Mouse (Mus musculus) neural tube, embryonic 13.5 days (tissue): ENCODE data around the gene Pigk. TPM values are rescaled to one million over a fixed set of nuclear protein-coding genes. Genes with fewer than 3 reads are reported as not detected.

Experiments used
- ATAC-seq: fragments of 200-750 bp; cut with Nextera tagmentation; 2 replicates; pipeline ENCODE4 v1.8.0; 2017; ENCODE audit warnings: low read depth, mild to moderate bottlenecking, moderate TSS enrichment, moderate library complexity
- H3K27ac ChIP-seq: fragments of 300-500 bp; sonication (generic); replicated peaks from 2 replicates; pipeline ENCODE4 v1.5.1; 2015; ENCODE audit warnings: moderate library complexity, mild to moderate bottlenecking, inconsistent platforms
- H3K27me3 ChIP-seq: fragments of 300-500 bp; sonication (generic); 2 replicates; pipeline ENCODE4 v1.6.1; 2015; ENCODE audit warnings: mild to moderate bottlenecking, inconsistent platforms
- H3K36me3 ChIP-seq: fragments of 300-500 bp; sonication (generic); 2 replicates; pipeline ENCODE4 v1.6.1; 2015; ENCODE audit warnings: mild to moderate bottlenecking, inconsistent platforms
- H3K4me1 ChIP-seq: fragments of 300-500 bp; sonication (generic); replicated peaks from 2 replicates; pipeline ENCODE4 v1.6.1; 2015; ENCODE audit warnings: inconsistent platforms
- H3K4me2 ChIP-seq: fragments of 300-500 bp; sonication (generic); 2 replicates; pipeline ENCODE4 v1.6.1; 2015; ENCODE audit warnings: inconsistent platforms, mild to moderate bottlenecking, moderate library complexity
- H3K4me3 ChIP-seq: fragments of 300-500 bp; sonication (generic); 2 replicates; pipeline ENCODE4 v1.5.1; 2015; ENCODE audit warnings: mild to moderate bottlenecking, inconsistent platforms
- H3K9ac ChIP-seq: fragments of 300-500 bp; sonication (generic); 2 replicates; pipeline ENCODE4 v1.6.1; 2015; ENCODE audit warnings: moderate library complexity, mild to moderate bottlenecking, inconsistent platforms
- H3K9me3 ChIP-seq: fragments of 300-500 bp; sonication (generic); 2 replicates; pipeline ENCODE4 v1.6.1; 2016; ENCODE audit warnings: inconsistent platforms
- WGBS: fragments of 180-500 bp; shearing (Covaris S2); methylation state at CpG from one replicate; pipeline ENCODE4 v1.1.7; 2015; 5-methylcytosine and 5-hydroxymethylcytosine counted together
- polyA plus RNA-seq: library from polyadenylated mRNA; unstranded; fragments of >200 nt; fragmentation: Nextera tagmentation; extraction: Ambion mirVana; gene quantifications from 2 replicates; pipeline ENCODE4 v1.2.1, GENCODE M21; 2015

Gene Pigk
- polyA plus RNA-seq, 1 experiment from 2014 or later = 52.4 TPM

DNA sequence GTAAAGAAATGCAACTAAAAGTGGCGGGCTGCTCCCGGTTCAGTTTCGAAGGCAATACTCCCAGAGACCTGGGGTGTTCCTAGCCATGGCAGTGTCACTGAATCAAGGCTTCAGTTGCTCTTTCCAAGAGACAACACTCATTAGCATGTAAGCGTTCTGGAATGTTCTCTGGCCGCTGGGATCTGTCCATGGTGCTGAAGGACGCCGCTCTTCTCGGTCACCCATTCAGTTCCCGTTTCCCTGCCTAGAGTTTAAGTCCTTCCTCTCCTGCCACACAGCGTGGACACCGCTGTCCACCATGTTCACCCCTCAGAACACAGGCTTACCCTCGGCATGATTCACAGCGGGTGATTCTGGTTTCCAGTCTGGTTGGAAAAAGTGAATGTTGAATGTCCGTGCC lies 107.3 kb downstream of the Pigk start:
- H3K4me3 ChIP-seq = no peak overlapping the region
- H3K9ac ChIP-seq = no peak overlapping the region
- 72% methylated on average over 14 of the region's 14 CpGs for WGBS
- H3K4me2 ChIP-seq = no peak overlapping the region
- H3K36me3 ChIP-seq = no peaks in the 10 kb centered on the region
- no peak for ATAC-seq
- H3K9me3 ChIP-seq = no peaks in the 10 kb centered on the region
- no peaks in the 10 kb centered on the region for H3K4me1 ChIP-seq
- H3K27ac ChIP-seq = no peak overlapping the region
- no peaks in the 10 kb centered on the region for H3K27me3 ChIP-seq

DNA sequence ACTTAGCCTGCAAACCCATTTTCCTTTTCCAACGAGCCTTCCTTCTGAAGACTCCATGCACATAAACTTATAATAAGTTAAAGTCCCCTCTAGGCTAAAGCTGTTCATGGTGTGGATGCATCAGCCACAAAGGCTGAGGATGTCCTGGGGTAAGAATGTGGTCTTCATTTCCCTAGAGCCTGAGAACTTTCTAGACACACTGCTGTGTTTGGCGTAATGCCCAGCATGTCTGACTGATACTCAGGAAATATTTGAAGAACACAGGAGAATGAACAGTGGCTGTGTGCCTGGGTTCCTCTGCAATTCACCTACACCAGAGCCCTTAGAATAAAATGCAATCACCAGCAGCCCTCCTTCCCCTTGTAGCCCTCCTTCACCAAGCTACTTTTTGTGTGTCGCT lies 117.5 kb downstream of the Pigk start:
- peak overlapping the region; percentile 38; the same call in 1 of the 2 replicates for H3K27ac ChIP-seq
- no peak overlapping the region for H3K4me3 ChIP-seq
- peaks cover 26% of the 10 kb centered on the region for H3K4me1 ChIP-seq
- H3K4me2 ChIP-seq = no peak overlapping the region
- H3K36me3 ChIP-seq = no peaks in the 10 kb centered on the region
- 83% methylated on average over 3 of the region's 3 CpGs for WGBS
- H3K9ac ChIP-seq = no peak overlapping the region
- ATAC-seq = no peak
- H3K9me3 ChIP-seq = no peaks in the 10 kb centered on the region; the same call in 1 of the 2 replicates
- no peaks in the 10 kb centered on the region for H3K27me3 ChIP-seq

DNA sequence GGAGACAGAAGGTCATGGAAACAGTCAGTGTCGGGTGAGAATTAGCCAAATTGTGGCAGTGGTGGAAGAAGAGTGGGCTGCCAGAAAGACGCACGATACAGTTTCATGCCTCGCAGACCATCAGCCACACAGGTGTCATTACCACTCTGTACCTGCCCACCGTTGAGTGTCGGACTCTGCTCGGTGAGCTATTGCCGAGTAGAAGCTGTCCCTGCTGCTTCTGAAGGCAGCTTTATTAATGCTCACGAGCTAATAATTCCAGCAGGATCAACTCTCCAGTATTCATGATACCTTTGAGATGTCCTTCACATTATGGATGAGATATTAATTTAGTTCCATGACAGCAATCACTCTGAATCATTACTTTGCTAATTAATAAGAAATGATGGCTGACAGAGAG lies 118.1 kb downstream of the Pigk start:
- 66% methylated on average over 9 of the region's 9 CpGs for WGBS
- H3K4me3 ChIP-seq = no peak overlapping the region
- H3K36me3 ChIP-seq = no peaks in the 10 kb centered on the region
- H3K9ac ChIP-seq = no peak overlapping the region
- H3K9me3 ChIP-seq = no peaks in the 10 kb centered on the region; the same call in 1 of the 2 replicates
- peak; percentile 68 for ATAC-seq
- no peak overlapping the region for H3K4me2 ChIP-seq
- peak overlapping the region; percentile 38; the same call in 1 of the 2 replicates for H3K27ac ChIP-seq
- H3K27me3 ChIP-seq = no peaks in the 10 kb centered on the region
- peaks cover 26% of the 10 kb centered on the region for H3K4me1 ChIP-seq

DNA sequence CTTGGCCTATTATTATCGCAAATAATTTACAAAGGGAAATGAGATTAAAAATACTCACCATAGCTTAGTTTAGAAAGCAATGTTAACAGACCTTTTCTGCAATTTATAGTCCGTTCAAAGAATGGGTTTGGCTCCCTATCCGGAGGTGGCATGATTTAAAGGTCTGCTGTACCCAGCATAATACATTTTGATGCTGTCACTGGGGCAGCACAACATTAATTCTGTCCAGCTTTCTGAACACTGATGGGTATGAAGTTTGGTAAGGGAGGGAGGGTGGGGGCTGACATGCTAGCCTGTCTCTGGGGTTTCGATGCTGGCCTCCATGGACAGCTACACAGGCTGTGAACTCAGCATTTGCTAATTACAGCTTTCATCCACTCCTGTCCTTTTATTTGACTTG lies 118.5 kb downstream of the Pigk start:
- Histone ChIP-seq H3K9me3 (no peaks in the 10 kb centered on the region; the same call in 1 of the 2 replicates), H3K4me1 (peaks cover 26% of the 10 kb centered on the region), H3K4me3 (no peak overlapping the region), H3K27ac (no peak overlapping the region), H3K9ac (no peak overlapping the region), H3K36me3 (no peaks in the 10 kb centered on the region), H3K27me3 (no peaks in the 10 kb centered on the region), H3K4me2 (no peak overlapping the region)
- ATAC-seq = peak; percentile 66; the same call in 1 of the 2 replicates
- 68% methylated on average over 4 of the region's 4 CpGs for WGBS

DNA sequence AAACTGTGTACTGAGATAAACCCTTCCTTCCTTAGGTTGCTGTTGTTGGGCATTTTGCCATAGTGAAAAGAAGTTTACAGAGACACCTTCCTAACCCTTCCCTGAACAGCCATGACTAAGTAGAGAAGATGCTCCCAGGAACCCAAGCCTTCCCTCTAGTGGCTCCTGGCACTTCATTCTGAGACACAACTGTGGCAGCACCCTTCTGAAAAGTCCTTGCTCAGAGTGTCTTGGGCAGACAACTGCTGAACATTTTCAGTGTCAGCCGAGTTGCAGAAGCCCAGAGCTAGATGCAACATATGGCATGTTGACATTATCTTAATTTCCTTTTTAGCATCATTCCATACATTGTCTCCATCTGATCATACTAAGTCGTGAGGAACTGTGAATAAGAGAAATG lies 123.5 kb downstream of the Pigk start:
- Histone ChIP-seq H3K4me1 (peaks cover 22% of the 10 kb centered on the region), H3K4me2 (no peak overlapping the region), H3K4me3 (no peak overlapping the region), H3K9ac (no peak overlapping the region), H3K9me3 (no peaks in the 10 kb centered on the region; the same call in 1 of the 2 replicates), H3K27ac (no peak overlapping the region), H3K27me3 (no peaks in the 10 kb centered on the region), H3K36me3 (no peaks in the 10 kb centered on the region)
- ATAC-seq = no peak
- WGBS = 75% methylated on average over 2 of the region's 2 CpGs

DNA sequence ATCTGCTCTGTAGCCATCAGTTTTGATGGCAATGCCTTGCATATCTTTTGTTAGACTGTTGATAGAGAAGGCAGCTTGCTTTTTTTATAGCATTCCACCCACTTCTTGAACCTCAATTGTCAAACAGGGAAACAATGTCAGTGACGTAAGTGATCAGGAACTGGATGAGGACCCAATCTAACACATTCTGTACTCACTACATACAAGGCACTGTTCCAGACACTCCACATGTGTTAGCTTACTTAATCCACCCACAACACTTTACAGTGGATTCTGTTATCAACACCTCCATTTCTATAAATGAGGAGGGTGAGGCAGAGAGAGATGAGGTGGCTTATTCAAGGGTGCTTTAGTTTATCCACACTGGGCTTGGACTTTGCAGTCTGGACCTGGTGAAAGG lies 124.0 kb downstream of the Pigk start:
- no peak overlapping the region for H3K4me3 ChIP-seq
- H3K27ac ChIP-seq = no peak overlapping the region
- no peak overlapping the region for H3K9ac ChIP-seq
- H3K36me3 ChIP-seq = no peaks in the 10 kb centered on the region
- H3K27me3 ChIP-seq = no peaks in the 10 kb centered on the region
- WGBS = 90% methylated on average over 1 of the region's 1 CpGs
- ATAC-seq = no peak
- H3K4me2 ChIP-seq = no peak overlapping the region
- no peaks in the 10 kb centered on the region; the same call in 1 of the 2 replicates for H3K9me3 ChIP-seq
- H3K4me1 ChIP-seq = peaks cover 19% of the 10 kb centered on the region

DNA sequence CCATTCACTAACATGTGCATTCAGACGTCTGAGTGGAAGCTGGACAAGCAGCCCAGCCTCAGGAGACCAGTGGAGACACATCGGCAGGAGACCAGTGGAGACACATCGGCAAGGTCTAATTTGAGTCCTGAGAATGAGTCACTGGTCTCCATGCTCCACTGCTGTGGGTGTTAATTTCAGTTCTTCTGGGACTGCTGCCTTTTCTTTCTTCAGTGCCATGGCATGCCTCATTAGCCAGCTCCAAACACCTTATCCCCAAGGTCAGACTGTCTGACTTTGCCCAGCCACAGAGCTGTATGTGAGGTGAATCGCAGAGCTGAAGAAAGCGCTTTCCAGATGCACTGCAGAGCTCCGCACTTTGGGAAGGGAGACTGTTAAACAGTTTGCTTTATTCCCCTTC lies 127.4 kb downstream of the Pigk start:
- WGBS = 79% methylated on average over 6 of the region's 6 CpGs
- H3K36me3 ChIP-seq = no peaks in the 10 kb centered on the region

DNA sequence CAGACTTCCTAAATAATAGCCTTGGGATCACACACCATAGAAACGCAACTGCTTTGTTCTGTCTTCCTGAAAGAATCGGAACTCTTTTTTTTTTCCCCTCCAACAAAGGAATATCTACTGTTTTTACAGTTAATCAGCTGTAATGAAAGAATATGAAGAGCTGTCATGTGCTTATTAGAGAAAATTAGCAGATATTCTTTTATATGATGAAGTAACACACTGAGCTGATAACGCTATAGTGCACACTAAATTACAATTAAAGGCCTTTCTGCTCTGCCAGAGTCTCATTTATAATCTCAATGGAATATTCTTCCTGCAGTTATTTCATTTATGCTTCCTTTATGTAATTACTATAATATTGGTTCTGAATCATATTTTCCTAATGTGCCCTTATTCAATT lies 128.7 kb downstream of the Pigk start:
- H3K27me3 ChIP-seq = no peaks in the 10 kb centered on the region
- H3K27ac ChIP-seq = no peak overlapping the region
- H3K4me3 ChIP-seq = no peak overlapping the region
- peaks cover 23% of the 10 kb centered on the region for H3K4me1 ChIP-seq
- no peaks in the 10 kb centered on the region for H3K9me3 ChIP-seq
- no peak overlapping the region for H3K4me2 ChIP-seq
- no peaks in the 10 kb centered on the region for H3K36me3 ChIP-seq
- no peak for ATAC-seq
- 47% methylated on average over 3 of the region's 3 CpGs for WGBS
- H3K9ac ChIP-seq = no peak overlapping the region

More for the DNA sequence above, 127.4 kb downstream of the Pigk start:
- Histone ChIP-seq H3K9me3 (no peaks in the 10 kb centered on the region), H3K27me3 (no peaks in the 10 kb centered on the region), H3K9ac (no peak overlapping the region), H3K4me3 (no peak overlapping the region), H3K4me2 (no peak overlapping the region), H3K27ac (no peak overlapping the region), H3K4me1 (peaks cover 23% of the 10 kb centered on the region)
- ATAC-seq = peak; percentile 19; the same call in 1 of the 2 replicates

DNA sequence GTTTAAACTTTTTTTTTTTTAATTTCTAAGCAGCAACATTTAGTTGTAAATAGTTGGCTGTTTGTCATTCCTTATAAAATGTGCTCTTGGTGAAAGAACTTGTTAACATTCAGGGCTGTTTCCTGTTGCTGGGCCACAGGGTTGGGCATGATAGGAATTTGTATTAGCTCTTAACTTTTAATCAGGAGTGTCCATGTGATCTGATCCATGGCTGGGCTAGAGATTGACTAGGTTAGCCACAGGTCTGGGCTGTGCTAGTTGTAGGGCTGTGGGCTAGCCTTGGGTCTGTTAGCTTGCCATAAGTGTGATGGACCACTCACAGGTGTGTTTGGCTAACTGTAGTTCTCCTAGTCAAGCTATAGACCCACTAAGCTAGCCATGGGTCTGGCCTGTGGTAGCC lies 130.0 kb downstream of the Pigk start:
- no peaks in the 10 kb centered on the region for H3K9me3 ChIP-seq
- H3K27ac ChIP-seq = no peak overlapping the region
- no peaks in the 10 kb centered on the region for H3K36me3 ChIP-seq
- no peaks in the 10 kb centered on the region for H3K27me3 ChIP-seq
- H3K9ac ChIP-seq = no peak overlapping the region
- H3K4me1 ChIP-seq = peaks cover 23% of the 10 kb centered on the region
- no peak for ATAC-seq
- H3K4me3 ChIP-seq = no peak overlapping the region
- H3K4me2 ChIP-seq = no peak overlapping the region

DNA sequence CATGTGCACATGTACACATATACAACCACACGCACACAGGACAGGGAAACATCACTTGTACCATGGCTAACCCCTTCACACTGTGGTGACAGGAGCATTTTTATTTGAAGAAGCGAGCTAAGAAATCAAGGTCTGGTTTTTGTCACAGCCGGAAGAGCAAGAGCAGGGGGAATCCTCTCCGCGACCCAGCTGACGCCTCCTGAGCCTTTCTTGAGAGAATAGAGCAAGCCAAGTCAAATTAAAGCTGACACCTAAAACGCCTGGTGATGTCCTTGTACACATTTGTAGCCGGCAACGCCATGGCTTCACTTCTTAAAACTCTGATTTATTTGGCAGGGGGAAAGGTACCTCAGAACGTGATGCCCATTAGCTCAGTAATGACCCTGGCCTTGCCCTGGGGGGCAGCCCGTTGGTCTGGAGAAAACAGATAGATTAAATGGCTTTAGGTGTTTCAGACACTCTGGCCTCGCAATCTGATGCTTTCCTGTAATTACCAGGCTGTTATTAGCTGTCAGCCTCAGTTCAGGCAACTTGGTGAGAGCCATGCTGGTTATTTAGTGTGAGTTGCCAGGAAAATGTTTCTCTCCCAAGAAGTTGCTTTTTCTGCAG lies 141.2 kb downstream of the Pigk start:
- Histone ChIP-seq H3K27me3 (no peaks in the 10 kb centered on the region), H3K36me3 (no peaks in the 10 kb centered on the region), H3K4me2 (no peak overlapping the region), H3K4me1 (peaks cover 27% of the 10 kb centered on the region), H3K4me3 (no peak overlapping the region), H3K9me3 (no peaks in the 10 kb centered on the region), H3K27ac (no peak overlapping the region), H3K9ac (no peak overlapping the region)
- ATAC-seq = 0 out of 2 replicates have a peak, but pooled peaks have one; percentile 16
- 51% methylated on average over 12 of the region's 12 CpGs for WGBS

DNA sequence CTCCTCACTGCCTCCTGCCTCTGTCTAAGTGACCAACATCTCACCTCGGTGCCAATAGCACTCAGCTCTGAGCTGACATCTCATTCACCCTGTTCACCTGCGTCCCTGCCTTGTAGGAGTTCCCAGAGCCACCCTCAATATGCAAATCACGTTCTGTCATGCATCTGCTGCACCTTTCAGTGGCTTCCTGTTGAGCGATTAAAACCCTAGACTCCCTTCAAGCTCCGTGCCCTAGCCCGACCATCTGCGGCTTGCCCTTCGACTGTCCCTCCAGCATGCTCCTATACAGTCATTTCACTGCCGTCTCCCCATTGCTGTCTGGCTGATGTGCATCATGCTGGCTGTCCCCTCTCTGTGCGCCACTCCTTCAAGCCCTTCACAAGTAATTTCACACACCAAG lies 142.2 kb downstream of the Pigk start:
- no peaks in the 10 kb centered on the region for H3K27me3 ChIP-seq
- peaks cover 27% of the 10 kb centered on the region for H3K4me1 ChIP-seq
- WGBS = 43% methylated on average over 10 of the region's 10 CpGs
- ATAC-seq = peak; percentile 36
- no peaks in the 10 kb centered on the region for H3K36me3 ChIP-seq
- no peaks in the 10 kb centered on the region for H3K9me3 ChIP-seq
- H3K9ac ChIP-seq = no peak overlapping the region
- no peak overlapping the region for H3K4me2 ChIP-seq
- no peak overlapping the region for H3K4me3 ChIP-seq
- H3K27ac ChIP-seq = no peak overlapping the region

DNA sequence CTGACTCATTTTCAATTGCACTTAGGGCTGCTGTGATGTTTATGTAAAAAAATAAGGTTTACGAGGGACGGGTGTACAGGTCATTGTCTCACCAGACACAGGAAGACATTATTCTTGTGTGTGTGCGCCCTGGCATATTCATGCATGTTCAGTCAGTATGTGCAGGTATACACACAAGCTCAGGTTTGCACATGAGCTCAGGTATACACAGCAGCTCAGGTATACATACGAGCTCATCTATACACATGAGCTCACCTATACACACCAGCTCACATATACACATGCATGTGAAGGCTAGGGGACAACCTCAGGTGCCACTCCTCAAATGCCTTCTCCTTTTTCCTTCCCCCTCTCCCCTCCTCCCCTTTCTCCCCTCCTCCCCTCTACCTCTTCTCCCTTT lies 147.6 kb downstream of the Pigk start:
- Histone ChIP-seq H3K9ac (no peak overlapping the region), H3K4me3 (no peak overlapping the region), H3K27ac (no peak overlapping the region), H3K27me3 (no peaks in the 10 kb centered on the region), H3K36me3 (no peaks in the 10 kb centered on the region), H3K4me2 (no peak overlapping the region), H3K4me1 (peaks cover 23% of the 10 kb centered on the region), H3K9me3 (no peaks in the 10 kb centered on the region)
- no peak for ATAC-seq
- WGBS = 76% methylated on average over 4 of the region's 4 CpGs

DNA sequence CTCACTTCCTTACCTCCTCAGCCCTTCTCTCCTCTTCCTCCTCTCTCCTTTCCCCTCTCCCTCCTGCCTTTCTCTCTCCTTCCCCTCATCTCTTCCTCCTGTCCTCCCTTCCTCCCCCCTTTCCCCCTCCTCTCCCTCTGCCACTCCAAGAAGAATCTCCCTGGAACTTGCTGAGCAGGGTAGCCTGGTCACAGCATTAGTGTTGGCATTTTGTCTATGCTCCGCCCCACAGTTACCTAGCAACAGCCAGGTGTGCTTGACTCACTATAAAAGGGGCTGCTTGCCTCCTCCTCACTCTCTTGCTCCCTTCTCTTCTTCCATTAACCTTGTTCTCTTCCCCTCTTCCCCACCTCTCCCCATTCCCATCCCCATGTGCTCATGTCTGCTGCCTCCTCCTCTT lies 148.1 kb downstream of the Pigk start:
- H3K4me2 ChIP-seq = no peak overlapping the region

More for the DNA sequence above, 148.1 kb downstream of the Pigk start:
- no peaks in the 10 kb centered on the region for H3K36me3 ChIP-seq
- H3K4me1 ChIP-seq = peaks cover 25% of the 10 kb centered on the region
- ATAC-seq = no peak
- no peak overlapping the region for H3K27ac ChIP-seq
- H3K27me3 ChIP-seq = no peaks in the 10 kb centered on the region
- 71% methylated on average over 1 of the region's 1 CpGs for WGBS
- H3K9me3 ChIP-seq = no peaks in the 10 kb centered on the region
- no peak overlapping the region for H3K4me3 ChIP-seq
- no peak overlapping the region for H3K9ac ChIP-seq
